Mouse (Mus musculus): ENCODE data around the gene Snai3.

The Snai3 gene

GRCm38 (mm10) chr8:122460524-122461472 lies at the start of gene Snai3:
Gene Snai3 (minus strand): TSS chr8:122460733.
- WGBS: 3% methylated on average over 47 of the region's 56 CpGs

GRCm38 (mm10) chr8:122500856-122501255 lies 40.3 kb upstream of the Snai3 start:
- WGBS: 35% methylated on average over 10 of the region's 10 CpGs

- 71% methylated on average over 17 of the region's 17 CpGs for WGBS
Observed at GRCm38 (mm10) chr8:122497912-122498311, 37.4 kb upstream of the Snai3 start.

- 82% methylated on average over 11 of the region's 12 CpGs for WGBS
Observed at GRCm38 (mm10) chr8:122497016-122497734, 36.6 kb upstream of the Snai3 start.

GRCm38 (mm10) chr8:122488387-122488786 lies 27.9 kb upstream of the Snai3 start:
- WGBS: 67% methylated on average over 9 of the region's 9 CpGs

GRCm38 (mm10) chr8:122484831-122485230 lies 24.3 kb upstream of the Snai3 start:
- WGBS: 91% methylated on average over 12 of the region's 12 CpGs

- WGBS: 97% methylated on average over 7 of the region's 7 CpGs
Observed at GRCm38 (mm10) chr8:122483877-122484276, 23.3 kb upstream of the Snai3 start.

- 93% methylated on average over 8 of the region's 8 CpGs for WGBS
Observed at GRCm38 (mm10) chr8:122482448-122482847, 21.9 kb upstream of the Snai3 start.

GRCm38 (mm10) chr8:122475580-122476320 lies 15.2 kb upstream of the Snai3 start, which contains the start of the genes Rnf166 and Ctu2:
Gene Rnf166 (minus strand): TSS chr8:122476064.
Gene Ctu2 (plus strand): TSS chr8:122476143.
- WGBS: under 1% methylated on average over 103 of the region's 103 CpGs

- 4% methylated on average over 16 of the region's 16 CpGs for WGBS
Observed at GRCm38 (mm10) chr8:122474951-122475560, 14.5 kb upstream of the Snai3 start.

GRCm38 (mm10) chr8:122473911-122474421 lies 13.4 kb upstream of the Snai3 start:
- WGBS: 61% methylated on average over 8 of the region's 8 CpGs

GRCm38 (mm10) chr8:122470691-122471090 lies 10.2 kb upstream of the Snai3 start:
- WGBS: 82% methylated on average over 5 of the region's 5 CpGs

- WGBS: 90% methylated on average over 10 of the region's 10 CpGs
Observed at GRCm38 (mm10) chr8:122469965-122470364, 9.4 kb upstream of the Snai3 start.

- WGBS: 82% methylated on average over 6 of the region's 6 CpGs
Observed at GRCm38 (mm10) chr8:122469407-122469806, 8.9 kb upstream of the Snai3 start.

GRCm38 (mm10) chr8:122467816-122468215 lies 7.3 kb upstream of the Snai3 start:
- 69% methylated on average over 13 of the region's 13 CpGs for WGBS

GRCm38 (mm10) chr8:122464985-122465384 lies 4.5 kb upstream of the Snai3 start:
- WGBS: 76% methylated on average over 7 of the region's 7 CpGs

- WGBS: 52% methylated on average over 12 of the region's 12 CpGs
Observed at GRCm38 (mm10) chr8:122463651-122464640, 3.4 kb upstream of the Snai3 start.

- WGBS: 79% methylated on average over 8 of the region's 8 CpGs
Observed at GRCm38 (mm10) chr8:122462510-122462909, 2.0 kb upstream of the Snai3 start.

- 35% methylated on average over 11 of the region's 11 CpGs for WGBS
Observed at GRCm38 (mm10) chr8:122461473-122462148, 1.1 kb upstream of the Snai3 start.

Measured in cerebral cortex, adult 2 months (tissue).